Mouse (Mus musculus): ENCODE data around the gene Rtcb. TPM values are rescaled to one million over a fixed set of nuclear protein-coding genes. Genes with fewer than 3 reads are reported as not detected.

Gene Rtcb
- 170 TPM in 2 replicates for polyA plus RNA-seq (2015; fragmentation: Nextera tagmentation; extraction: Ambion mirVana)

DNA sequence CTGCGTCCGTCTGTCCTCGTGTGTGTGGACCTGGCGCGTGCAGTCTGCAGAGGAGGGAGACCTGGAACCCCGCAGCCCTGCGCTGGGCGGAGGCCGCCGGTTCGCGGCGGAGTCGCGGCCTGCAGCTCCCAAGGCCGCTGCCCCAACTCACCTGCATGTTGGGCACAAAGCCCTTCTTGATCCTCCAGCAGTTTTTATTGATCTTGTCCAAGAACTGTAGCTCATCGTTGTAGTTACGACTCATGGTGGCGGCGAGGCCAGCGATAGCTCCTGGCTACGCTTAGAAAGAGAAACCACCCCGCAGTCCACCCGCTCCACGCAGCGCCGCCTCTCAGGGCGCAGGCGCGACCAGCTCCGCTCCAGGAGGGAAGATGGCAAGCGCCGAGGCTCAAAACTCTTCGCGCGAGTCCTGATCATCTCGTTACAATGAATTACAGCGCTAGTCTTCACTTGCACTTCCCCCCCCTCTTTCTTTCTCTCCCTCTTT is at the start of gene Rtcb:
Gene Rtcb, minus strand, starts transcription at position 360 of the 487 bp plus-strand sequence.
- peak; percentile 87 for ATAC-seq (ENCODE audit: insufficient number of reproducible peaks, low FRiP score, low TSS enrichment, low read depth)
- Histone ChIP-seq H3K9me3 (replicated peaks) (no peaks in the 10 kb centered on the region), H3K4me3 (replicated peaks) (peak within 1 kb of the TSS; percentile 84), H3K4me1 (peaks cover 7% of the 10 kb centered on the region; the same call in 1 of the 2 replicates), H3K27me3 (no peaks in the 10 kb centered on the region), H3K27ac (replicated peaks) (peak within 1 kb of the TSS; percentile 82), H3K36me3 (peaks cover 27% of the 10 kb centered on the region), H3K4me2 (replicated peaks) (peak within 1 kb of the TSS; percentile 67), H3K9ac (peak within 1 kb of the TSS; percentile 76)
- under 1% methylated on average over 38 of the region's 38 CpGs for WGBS

DNA sequence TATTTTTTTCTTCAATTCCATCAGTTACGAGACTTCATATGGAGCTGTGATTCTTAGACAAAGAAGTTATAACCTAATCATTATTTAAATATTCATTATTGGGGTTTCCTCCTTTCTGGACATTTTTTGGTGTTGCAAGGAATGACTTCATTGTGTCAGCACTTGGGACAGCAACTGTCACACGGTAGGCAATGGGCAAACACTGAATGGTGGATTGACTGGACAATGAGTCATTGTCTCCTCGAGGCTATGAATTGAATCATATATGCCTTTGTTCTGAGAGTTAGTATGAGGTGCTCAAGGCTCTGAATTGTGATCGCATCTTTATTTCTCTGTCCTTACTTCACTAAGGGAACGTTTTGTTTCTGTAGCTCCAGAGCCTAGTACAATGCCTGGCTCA is 48.8 kb upstream of the Rtcb start:
- Histone ChIP-seq H3K9ac (no peak overlapping the region), H3K27ac (replicated peaks) (no peak overlapping the region)

DNA sequence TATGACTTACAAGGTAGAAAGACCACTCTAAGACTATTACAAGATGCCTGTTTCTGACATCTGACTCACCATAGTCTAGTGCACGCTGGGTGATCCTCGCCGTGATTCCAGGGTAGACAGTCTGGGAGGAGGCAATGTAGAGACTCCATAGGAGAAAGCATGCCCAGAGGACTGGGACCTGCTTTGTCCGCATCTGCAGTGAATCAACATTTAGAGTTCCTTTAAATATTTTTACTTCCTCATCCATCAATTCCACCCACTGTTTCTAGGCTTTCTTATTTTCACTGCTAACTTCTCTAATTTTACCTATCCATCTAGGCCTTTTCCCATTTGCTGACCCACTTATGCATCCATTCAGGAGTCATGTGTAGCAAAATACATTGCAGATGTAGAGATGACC is 42.8 kb upstream of the Rtcb start:
- Histone ChIP-seq H3K27ac (replicated peaks) (no peak overlapping the region), H3K36me3 (no peaks in the 10 kb centered on the region), H3K9ac (no peak overlapping the region), H3K27me3 (no peaks in the 10 kb centered on the region), H3K4me3 (replicated peaks) (no peak overlapping the region), H3K9me3 (replicated peaks) (no peaks in the 10 kb centered on the region), H3K4me2 (replicated peaks) (no peak overlapping the region), H3K4me1 (no peaks in the 10 kb centered on the region)
- 87% methylated on average over 4 of the region's 4 CpGs for WGBS
- no peak for ATAC-seq (ENCODE audit: insufficient number of reproducible peaks, low FRiP score, low TSS enrichment, low read depth)

More for the DNA sequence above, 48.8 kb upstream of the Rtcb start:
- WGBS, result 77% methylated on average over 5 of the region's 5 CpGs
- no peak for ATAC-seq (ENCODE audit: insufficient number of reproducible peaks, low FRiP score, low TSS enrichment, low read depth)
- no peaks in the 10 kb centered on the region for H3K27me3 ChIP-seq
- H3K4me2 ChIP-seq (replicated peaks), result no peak overlapping the region
- H3K9me3 ChIP-seq (replicated peaks), result no peaks in the 10 kb centered on the region
- no peaks in the 10 kb centered on the region for H3K4me1 ChIP-seq
- no peaks in the 10 kb centered on the region for H3K36me3 ChIP-seq
- H3K4me3 ChIP-seq (replicated peaks), result no peak overlapping the region

DNA sequence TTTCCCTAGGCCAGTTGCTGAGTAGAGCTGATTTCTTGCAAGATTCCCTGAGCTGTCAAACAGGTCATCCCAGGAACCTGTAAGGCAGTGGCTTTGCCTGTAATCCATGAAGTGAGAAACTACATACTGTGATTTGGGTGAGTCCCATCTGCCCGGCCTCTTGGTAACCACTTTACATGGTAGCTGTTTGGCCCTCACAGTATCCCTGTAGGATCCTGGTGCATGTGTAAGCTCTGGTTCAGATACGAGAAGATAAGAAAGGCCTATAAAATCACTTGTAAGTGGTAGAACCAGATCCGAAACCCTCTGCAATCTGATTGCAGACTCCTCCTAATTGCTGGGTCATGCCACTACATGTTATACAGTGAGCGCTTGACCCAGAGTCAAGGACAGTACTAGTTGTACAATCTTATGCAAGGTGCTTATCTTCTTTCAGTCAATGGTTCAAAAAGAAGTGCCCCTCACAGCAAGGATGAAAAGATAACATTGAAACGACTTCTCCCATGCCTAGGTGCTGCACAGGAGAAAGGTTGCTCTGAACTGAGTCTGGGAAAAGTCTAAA is 37.0 kb upstream of the Rtcb start:
- Histone ChIP-seq H3K9me3 (replicated peaks) (no peaks in the 10 kb centered on the region), H3K36me3 (no peaks in the 10 kb centered on the region), H3K27ac (replicated peaks) (no peak overlapping the region), H3K4me2 (replicated peaks) (no peak overlapping the region), H3K9ac (no peak overlapping the region), H3K4me3 (replicated peaks) (no peak overlapping the region), H3K4me1 (no peaks in the 10 kb centered on the region), H3K27me3 (no peaks in the 10 kb centered on the region)
- WGBS, result 59% methylated on average over 5 of the region's 5 CpGs
- ATAC-seq (ENCODE audit: insufficient number of reproducible peaks, low FRiP score, low TSS enrichment, low read depth), result no peak

DNA sequence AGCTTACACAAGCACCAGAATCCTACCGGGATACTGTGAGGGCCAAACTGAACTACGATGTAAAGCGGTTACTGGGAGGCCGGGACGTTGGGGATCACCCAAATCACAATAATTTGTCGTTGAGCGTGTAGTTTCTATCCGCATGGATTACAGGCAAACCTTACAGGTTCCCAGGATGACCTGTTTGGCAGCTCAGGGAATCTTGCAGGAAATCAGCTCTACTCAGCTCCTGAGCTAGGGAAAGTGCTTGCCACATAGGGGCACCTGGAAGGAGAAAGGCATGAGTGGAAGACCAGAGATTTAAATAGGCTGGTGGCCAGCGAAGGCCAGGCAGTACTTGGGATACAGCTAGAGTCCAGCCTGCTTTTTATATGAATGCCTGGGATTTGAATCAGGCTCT is 36.2 kb upstream of the Rtcb start:
- 77% methylated on average over 9 of the region's 9 CpGs for WGBS

DNA sequence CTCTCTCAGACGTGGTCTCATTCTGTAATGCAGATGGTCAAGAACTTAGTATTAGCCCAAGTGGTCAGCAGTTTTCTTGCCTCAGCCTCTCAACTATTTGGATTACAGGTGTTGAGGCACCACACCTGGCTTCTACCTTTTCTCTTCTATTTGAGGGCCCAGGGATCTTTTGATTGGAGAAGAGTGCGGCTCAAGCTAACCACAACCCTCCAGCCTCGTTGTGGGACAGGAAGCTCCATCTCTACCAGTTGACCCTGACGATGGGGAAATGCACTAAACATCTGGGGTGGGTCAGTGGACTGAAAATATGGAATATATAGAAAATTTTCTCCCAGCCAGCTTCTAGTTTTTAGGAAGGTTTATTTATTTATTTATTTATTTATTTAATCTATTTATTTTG is 34.8 kb upstream of the Rtcb start:
- H3K36me3 ChIP-seq, result no peaks in the 10 kb centered on the region
- no peak overlapping the region for H3K4me2 ChIP-seq (replicated peaks)
- H3K9ac ChIP-seq, result no peak overlapping the region
- H3K27me3 ChIP-seq, result no peaks in the 10 kb centered on the region
- no peak overlapping the region for H3K27ac ChIP-seq (replicated peaks)
- H3K9me3 ChIP-seq (replicated peaks), result no peaks in the 10 kb centered on the region
- ATAC-seq (ENCODE audit: insufficient number of reproducible peaks, low FRiP score, low TSS enrichment, low read depth), result no peak
- H3K4me3 ChIP-seq (replicated peaks), result no peak overlapping the region
- 78% methylated on average over 4 of the region's 4 CpGs for WGBS
- no peaks in the 10 kb centered on the region for H3K4me1 ChIP-seq

More for the DNA sequence above, 36.2 kb upstream of the Rtcb start:
- H3K36me3 ChIP-seq, result no peaks in the 10 kb centered on the region
- H3K9me3 ChIP-seq (replicated peaks), result no peaks in the 10 kb centered on the region
- H3K9ac ChIP-seq, result no peak overlapping the region
- no peak overlapping the region for H3K27ac ChIP-seq (replicated peaks)
- ATAC-seq (ENCODE audit: insufficient number of reproducible peaks, low FRiP score, low TSS enrichment, low read depth), result no peak
- no peaks in the 10 kb centered on the region for H3K27me3 ChIP-seq
- no peak overlapping the region for H3K4me3 ChIP-seq (replicated peaks)
- H3K4me2 ChIP-seq (replicated peaks), result no peak overlapping the region
- H3K4me1 ChIP-seq, result no peaks in the 10 kb centered on the region

DNA sequence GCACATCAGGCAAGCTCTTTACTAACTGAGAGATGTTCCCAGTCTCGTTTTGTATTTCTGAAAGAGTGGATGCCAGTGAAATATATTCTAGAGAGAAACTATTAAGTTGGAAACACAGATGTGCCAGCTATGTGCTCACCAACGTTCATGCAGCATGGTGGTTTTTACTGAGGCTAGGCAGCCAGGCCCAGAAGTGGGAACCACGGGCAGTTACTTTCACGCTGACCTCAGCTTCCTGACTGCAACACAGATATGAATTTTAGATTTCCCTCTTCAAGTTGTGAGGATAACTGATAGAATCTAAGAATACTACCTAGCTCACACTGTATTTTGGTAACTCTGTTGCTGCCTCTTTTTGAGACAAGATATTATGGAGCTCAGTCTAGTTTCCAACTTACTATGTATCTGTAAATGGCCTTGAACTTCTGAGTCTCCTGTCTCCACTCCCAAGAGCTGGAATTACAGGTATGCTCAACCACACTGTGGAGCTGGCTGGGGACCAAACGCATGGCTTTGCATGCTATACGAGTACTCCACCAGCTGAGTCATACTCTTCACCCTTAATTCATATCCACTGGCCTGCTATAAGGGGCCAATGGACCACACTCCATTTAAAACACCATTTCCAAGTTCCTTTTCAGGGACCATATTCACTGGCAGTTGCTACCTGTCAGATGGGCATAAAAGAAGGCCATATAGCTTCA is 31.9 kb upstream of the Rtcb start:
- Histone ChIP-seq H3K4me3 (replicated peaks) (no peak overlapping the region), H3K27me3 (no peaks in the 10 kb centered on the region), H3K27ac (replicated peaks) (0 out of 2 replicates have a peak overlapping the region, but pooled peaks have one; percentile 22), H3K9ac (no peak overlapping the region), H3K4me2 (replicated peaks) (no peak overlapping the region), H3K9me3 (replicated peaks) (no peaks in the 10 kb centered on the region), H3K36me3 (no peaks in the 10 kb centered on the region), H3K4me1 (no peaks in the 10 kb centered on the region)
- 68% methylated on average over 6 of the region's 6 CpGs for WGBS
- no peak for ATAC-seq (ENCODE audit: insufficient number of reproducible peaks, low FRiP score, low TSS enrichment, low read depth)

DNA sequence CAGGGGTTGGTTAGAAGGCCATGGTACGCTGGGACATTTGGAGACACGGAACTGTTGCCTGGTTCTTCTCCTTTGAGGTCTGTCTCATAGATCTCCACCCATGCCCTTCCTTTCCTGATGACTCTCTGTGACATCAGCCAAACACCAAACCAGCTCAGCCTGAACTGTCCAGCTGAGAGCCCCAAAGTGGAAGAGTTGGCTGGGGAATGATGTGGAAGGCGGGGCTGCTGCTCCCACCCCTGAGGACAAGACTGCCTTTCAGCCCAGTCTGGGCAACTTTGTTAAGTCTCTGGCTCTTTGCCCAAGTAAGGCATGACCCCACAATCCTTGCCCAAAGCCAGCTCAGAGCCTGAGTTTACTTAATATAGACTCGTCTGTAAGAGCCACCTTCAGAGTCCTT is 15.3 kb upstream of the Rtcb start:
- ATAC-seq (ENCODE audit: insufficient number of reproducible peaks, low FRiP score, low TSS enrichment, low read depth), result peak; percentile 24
- Histone ChIP-seq H3K4me2 (replicated peaks) (no peak overlapping the region), H3K9me3 (replicated peaks) (no peaks in the 10 kb centered on the region), H3K27me3 (no peaks in the 10 kb centered on the region), H3K36me3 (no peaks in the 10 kb centered on the region), H3K4me1 (no peaks in the 10 kb centered on the region), H3K4me3 (replicated peaks) (no peak overlapping the region), H3K27ac (replicated peaks) (peak overlapping the region; percentile 63), H3K9ac (no peak overlapping the region)
- WGBS, result 66% methylated on average over 4 of the region's 4 CpGs

DNA sequence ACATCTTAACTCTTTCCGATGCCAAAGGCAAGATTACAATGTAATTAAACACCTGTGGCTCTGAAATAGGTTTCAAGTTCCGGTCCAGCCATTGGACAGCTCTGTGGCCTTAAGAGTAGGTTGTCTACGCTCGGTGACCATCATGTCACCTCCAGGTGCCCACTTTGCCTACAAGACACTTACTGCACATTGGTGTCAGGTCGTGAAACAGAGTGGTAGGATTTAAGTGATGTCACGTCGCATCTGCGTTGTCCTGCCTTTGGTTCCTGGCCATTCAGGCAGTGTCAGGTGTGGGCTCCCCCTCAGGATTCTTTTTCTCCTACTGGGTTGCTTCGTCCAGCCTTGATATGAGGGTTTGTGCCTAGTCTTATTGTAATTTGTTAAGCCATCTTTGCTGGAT is 14.2 kb upstream of the Rtcb start:
- no peak overlapping the region for H3K4me2 ChIP-seq (replicated peaks)
- no peak for ATAC-seq (ENCODE audit: insufficient number of reproducible peaks, low FRiP score, low TSS enrichment, low read depth)
- no peak overlapping the region for H3K27ac ChIP-seq (replicated peaks)
- H3K4me1 ChIP-seq, result no peaks in the 10 kb centered on the region
- WGBS, result 86% methylated on average over 9 of the region's 9 CpGs
- no peaks in the 10 kb centered on the region for H3K9me3 ChIP-seq (replicated peaks)
- no peaks in the 10 kb centered on the region for H3K36me3 ChIP-seq
- H3K9ac ChIP-seq, result no peak overlapping the region
- no peaks in the 10 kb centered on the region for H3K27me3 ChIP-seq
- H3K4me3 ChIP-seq (replicated peaks), result no peak overlapping the region

DNA sequence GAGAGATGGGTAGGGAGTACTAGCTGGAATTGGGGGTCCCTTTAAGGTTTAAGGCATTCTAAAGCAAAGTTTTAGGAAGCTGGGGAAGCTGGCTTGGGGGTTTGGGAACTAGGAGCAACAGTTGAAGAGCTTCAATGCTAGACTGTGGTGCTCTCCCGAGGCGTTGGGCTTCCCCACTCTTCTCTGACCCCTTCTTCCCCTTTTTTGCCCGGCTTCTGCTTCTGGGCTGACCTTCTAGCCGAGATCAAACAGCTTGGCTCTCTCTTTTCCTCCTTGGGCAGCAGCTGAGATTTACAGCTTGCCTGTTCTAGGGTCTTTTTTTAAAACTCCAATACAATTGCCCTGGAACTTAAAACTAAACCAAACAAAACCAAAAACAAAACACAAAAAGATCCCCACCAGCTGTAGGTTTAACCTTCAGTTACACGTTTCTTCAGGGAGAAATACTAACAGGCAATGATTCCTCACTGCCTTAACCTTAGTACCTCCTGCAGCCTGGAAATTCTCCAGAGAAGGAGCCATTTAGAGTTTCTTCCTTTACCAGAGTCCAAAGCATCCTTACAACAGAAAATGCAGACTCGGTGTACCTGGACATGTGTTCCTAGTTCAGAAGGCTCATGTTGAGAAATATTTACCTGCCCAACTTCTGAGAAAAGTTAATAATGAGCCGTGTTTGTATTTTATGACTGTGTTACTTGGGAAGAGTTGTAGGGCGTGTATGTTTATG is 12.4 kb upstream of the Rtcb start:
- no peak overlapping the region for H3K4me2 ChIP-seq (replicated peaks)
- H3K9me3 ChIP-seq (replicated peaks), result no peaks in the 10 kb centered on the region
- no peaks in the 10 kb centered on the region for H3K36me3 ChIP-seq
- ATAC-seq (ENCODE audit: insufficient number of reproducible peaks, low FRiP score, low TSS enrichment, low read depth), result no peak
- 58% methylated on average over 8 of the region's 8 CpGs for WGBS
- no peak overlapping the region for H3K4me3 ChIP-seq (replicated peaks)
- no peaks in the 10 kb centered on the region for H3K27me3 ChIP-seq
- no peak overlapping the region for H3K9ac ChIP-seq
- H3K27ac ChIP-seq (replicated peaks), result no peak overlapping the region
- H3K4me1 ChIP-seq, result no peaks in the 10 kb centered on the region

DNA sequence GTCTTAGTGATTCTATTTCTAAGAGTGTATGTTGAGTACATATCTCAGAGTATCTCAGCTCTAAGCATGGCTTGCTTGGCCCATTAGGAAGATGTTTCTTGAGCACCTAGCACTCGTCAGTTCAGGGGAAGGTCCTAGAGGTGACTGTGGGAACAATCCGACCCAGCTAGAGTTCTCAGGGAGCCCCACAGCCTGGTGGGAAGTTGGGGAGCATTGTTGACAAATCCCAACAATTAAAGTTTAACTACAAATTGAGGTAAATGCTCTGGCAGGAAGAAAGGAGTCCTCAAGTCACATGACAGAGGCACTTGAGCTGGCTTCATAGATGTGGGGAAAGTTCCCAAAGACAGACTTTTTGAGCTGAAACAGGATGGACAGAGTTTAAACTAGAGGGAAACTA is 11.1 kb upstream of the Rtcb start:
- WGBS, result 35% methylated on average over 2 of the region's 2 CpGs
- H3K4me1 ChIP-seq, result no peaks in the 10 kb centered on the region
- H3K36me3 ChIP-seq, result no peaks in the 10 kb centered on the region
- no peak overlapping the region for H3K9ac ChIP-seq
- no peak overlapping the region for H3K4me3 ChIP-seq (replicated peaks)
- no peak overlapping the region for H3K27ac ChIP-seq (replicated peaks)
- no peaks in the 10 kb centered on the region for H3K27me3 ChIP-seq
- no peaks in the 10 kb centered on the region for H3K9me3 ChIP-seq (replicated peaks)
- no peak for ATAC-seq (ENCODE audit: insufficient number of reproducible peaks, low FRiP score, low TSS enrichment, low read depth)
- H3K4me2 ChIP-seq (replicated peaks), result no peak overlapping the region
